Comparison of ENCODE assay signal across 20 mouse cellular contexts in the genomic region with DNA sequence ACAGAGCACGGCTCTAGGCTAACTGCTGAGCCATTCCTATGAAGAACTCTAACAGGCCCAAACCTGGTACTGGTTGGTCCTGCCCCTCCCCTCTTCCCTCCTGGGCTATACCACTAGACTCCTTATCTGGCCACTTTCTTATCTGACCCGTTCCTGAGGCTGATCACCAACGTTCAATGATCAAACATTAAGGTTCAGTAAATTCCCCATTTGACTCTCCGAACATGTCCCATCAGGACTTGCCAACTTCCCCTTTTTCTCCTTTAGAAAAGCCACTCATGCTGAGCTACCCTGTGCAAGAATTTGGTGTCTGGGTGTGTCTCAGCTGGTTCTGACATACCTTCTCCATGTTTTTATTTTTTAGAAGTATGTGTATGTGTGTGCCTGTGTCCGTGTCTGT. TPM values are rescaled to one million over a fixed set of nuclear protein-coding genes. Genes with fewer than 3 reads are reported as not detected.
DNase-seq lines count a peak whose midpoint lies in the region; ATAC-seq and TF ChIP-seq lines count a peak whose summit lies in the region.
"Had no signal": no experiment of that assay in that cellular context is flagged by ENCODE, and none has a peak within 500 bp of the region (broad histone marks: within the 10 kb centered on the region; RNA-seq: fewer than 3 reads in every experiment).

No protein-coding gene starts in this region.

- peaks cover 40% of the 10 kb centered on the region for H3K4me1 ChIP-seq in liver, postnatal 0 days (ENCODE audit: insufficient read depth)
- H3K4me1 ChIP-seq in small intestine, adult 2 months (ENCODE audit: control insufficient read depth, insufficient read depth, insufficient read length, low read length) = peaks cover 12% of the 10 kb centered on the region
- H3K4me1 ChIP-seq: embryonic facial prominence, embryonic 12.5 days had no signal

- no peaks in the 10 kb centered on the region for H3K9me3 ChIP-seq in liver, postnatal 0 days (ENCODE audit: low read length)
- H3K9me3 ChIP-seq: embryonic facial prominence, embryonic 12.5 days; forebrain, embryonic 15.5 days; midbrain, embryonic 13.5 days had no signal

- ATAC-seq in liver, postnatal 0 days = no peak
- ATAC-seq: forebrain, embryonic 15.5 days; midbrain, embryonic 13.5 days had no signal

- no peak overlapping the region for H3K4me3 ChIP-seq in liver, postnatal 0 days (ENCODE audit: low read depth, low read length)
- no peak overlapping the region for H3K4me3 ChIP-seq in small intestine, adult 2 months (ENCODE audit: low read depth, low read length)
- H3K4me3 ChIP-seq: embryonic facial prominence, embryonic 12.5 days; forebrain, embryonic 15.5 days; midbrain, embryonic 13.5 days had no signal

- DNase-seq in R1 (ENCODE audit: low read depth, low spot score) = peak; percentile 46
- DNase-seq in liver = peak; percentile 18
- no peak for DNase-seq in liver, postnatal 0 days
- no peak for DNase-seq in lung, postnatal 25 days (ENCODE audit: low spot score)
- DNase-seq in spleen, postnatal 14 days (ENCODE audit: low spot score in 2 of 2) = no peak
- no peak for DNase-seq in embryo, embryonic 11 days
- DNase-seq: cerebellum, adult 2 months; cerebellum, postnatal 36 days; gastrocnemius, postnatal 25 days; heart, postnatal 10 days; kidney, postnatal 4 days; lung, adult 2 months; lung, postnatal 4 days; right cerebral cortex, postnatal 14 days had no signal

- TF ChIP-seq CTCF in liver, postnatal 0 days (IDR thresholded peaks at IDR 0.05; ENCODE audit: low read depth) = no peak
- no peak for TF ChIP-seq CTCF in small intestine, adult 2 months (IDR thresholded peaks at IDR 0.05; ENCODE audit: extremely low read depth, insufficient read length, insufficient replicate concordance, low read depth, low read length)

- H3K36me3 ChIP-seq in liver, postnatal 0 days (replicated peaks; ENCODE audit: insufficient read depth, low read length) = no peaks in the 10 kb centered on the region
- H3K36me3 ChIP-seq in small intestine, adult 2 months (ENCODE audit: control insufficient read depth, insufficient read depth, low read length) = no peaks in the 10 kb centered on the region
- H3K36me3 ChIP-seq: embryonic facial prominence, embryonic 12.5 days; forebrain, embryonic 15.5 days; midbrain, embryonic 13.5 days had no signal

- no peaks in the 10 kb centered on the region for H3K27me3 ChIP-seq in liver, postnatal 0 days (ENCODE audit: insufficient read depth, low read length)
- no peaks in the 10 kb centered on the region for H3K27me3 ChIP-seq in small intestine, adult 2 months (ENCODE audit: control insufficient read depth, insufficient read depth, low read length)
- H3K27me3 ChIP-seq: embryonic facial prominence, embryonic 12.5 days; forebrain, embryonic 15.5 days; midbrain, embryonic 13.5 days had no signal

- no peak overlapping the region for H3K9ac ChIP-seq in liver, postnatal 0 days (replicated peaks)
- H3K9ac ChIP-seq: embryonic facial prominence, embryonic 12.5 days; forebrain, embryonic 15.5 days; hindbrain, embryonic 14.5 days; midbrain, embryonic 13.5 days had no signal

- peak; percentile 36 for TF ChIP-seq EP300 in liver, postnatal 0 days (IDR thresholded peaks at IDR 0.05; ENCODE audit: low read depth)

- TF ChIP-seq POLR2A in small intestine, adult 2 months (IDR thresholded peaks at IDR 0.05; ENCODE audit: low read depth, low read length) = no peak

- H3K4me2 ChIP-seq in liver, postnatal 0 days (ENCODE audit: low read depth, low read length) = no peak overlapping the region
- H3K4me2 ChIP-seq: embryonic facial prominence, embryonic 12.5 days; forebrain, embryonic 15.5 days; hindbrain, embryonic 14.5 days; midbrain, embryonic 13.5 days had no signal

- 32% methylated on average over 5 of the region's 5 CpGs for WGBS in liver, postnatal 0 days (ENCODE audit: insufficient replicate concordance)
- 26% methylated on average over 5 of the region's 5 CpGs for WGBS in small intestine, adult 2 months

- H3K27ac ChIP-seq in liver, postnatal 0 days (ENCODE audit: low read depth) = peak overlapping the region; percentile 45; the same call in 1 of the 2 replicates
- H3K27ac ChIP-seq in small intestine, adult 2 months (ENCODE audit: insufficient read depth, low read depth, low read length) = peak overlapping the region; percentile 74
- H3K27ac ChIP-seq: embryonic facial prominence, embryonic 12.5 days; forebrain, embryonic 15.5 days; hindbrain, embryonic 14.5 days; midbrain, embryonic 13.5 days; stomach, postnatal 0 days had no signal

RNA-seq across cellular contexts. Expression of gene Os9, which starts 5.6 kb away (rescaled TPM):
- polyA plus RNA-seq in liver, postnatal 0 days (2015; fragmentation: Nextera tagmentation; extraction: Ambion mirVana) = 78.8 and 81.4 TPM in 2 replicates
- 59.8 and 117 TPM in 2 replicates for polyA plus RNA-seq in small intestine, adult 2 months (2012; rRNA removed)

RNA-seq across cellular contexts. Expression of gene B4galnt1, which starts 38.4 kb away (rescaled TPM):
- polyA plus RNA-seq in liver, postnatal 0 days (2015; fragmentation: Nextera tagmentation; extraction: Ambion mirVana) = 27.2 and 32.2 TPM in 2 replicates
- 228 and 484 TPM in 2 replicates for polyA plus RNA-seq in small intestine, adult 2 months (2012; rRNA removed)

RNA-seq across cellular contexts. Expression of gene Agap2, which starts 51.5 kb away (rescaled TPM):
- polyA plus RNA-seq in liver, postnatal 0 days (2015; fragmentation: Nextera tagmentation; extraction: Ambion mirVana) = 0.33 and 0.88 TPM in 2 replicates
- 6.1 and 15.6 TPM in 2 replicates for polyA plus RNA-seq in small intestine, adult 2 months (2012; rRNA removed)

RNA-seq across cellular contexts. Expression of gene Slc26a10, which starts 53.9 kb away (rescaled TPM):
- 2.0 TPM in 2 replicates for polyA plus RNA-seq in liver, postnatal 0 days (2015; fragmentation: Nextera tagmentation; extraction: Ambion mirVana)
- 0.56 and 0.85 TPM in 2 replicates for polyA plus RNA-seq in small intestine, adult 2 months (2012; rRNA removed)

RNA-seq across cellular contexts. Expression of gene Tspan31, which starts 56.5 kb away (rescaled TPM):
- polyA plus RNA-seq in liver, postnatal 0 days (2015; fragmentation: Nextera tagmentation; extraction: Ambion mirVana) = 224 and 230 TPM in 2 replicates
- polyA plus RNA-seq in small intestine, adult 2 months (2012; rRNA removed) = 36.1 and 48.9 TPM in 2 replicates

Comparison
In these comparisons a context has a peak if more than half of its experiments do, and no peak if none do; other contexts are left out.
1. DNase-seq: peak in R1 (single experiment) and liver (single experiment); none in liver, postnatal 0 days (single experiment), lung, postnatal 25 days (single experiment), spleen, postnatal 14 days (0 of 2) and embryo, embryonic 11 days (single experiment).